Mouse (Mus musculus): Measurements from ENCODE around the gene Mical3.

DNA sequence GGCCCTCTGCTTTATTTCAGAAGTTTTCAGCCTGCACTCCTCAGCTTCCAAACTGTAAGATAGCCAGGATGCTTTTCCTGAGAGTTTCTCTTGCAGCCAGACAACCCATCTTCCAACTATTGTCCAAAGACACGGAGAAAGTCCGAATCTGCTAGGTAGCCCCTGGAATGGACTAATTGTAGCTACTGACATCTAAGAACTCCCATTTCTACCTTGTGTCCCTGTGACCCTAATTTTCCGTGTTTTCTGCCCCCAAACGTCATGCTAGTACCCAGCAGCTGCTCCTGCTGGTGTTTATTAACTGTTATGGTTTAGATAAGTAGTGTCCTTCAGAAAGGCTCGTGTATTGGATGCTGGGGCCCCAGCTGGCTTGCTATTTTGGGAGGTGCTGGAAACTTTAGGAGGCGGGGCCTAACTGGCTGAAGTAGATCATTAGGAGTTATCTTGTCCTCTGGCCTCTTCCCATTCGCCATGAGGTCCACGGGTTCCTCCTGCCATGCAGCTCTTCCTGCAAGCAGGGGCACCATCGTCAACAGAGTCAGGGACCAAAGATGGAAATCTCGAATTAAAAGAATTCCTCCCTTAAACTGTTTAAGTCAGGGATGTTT lies 19.2 kb downstream of the Mical3 start:
- TF ChIP-seq POLR2A (IDR thresholded peaks at IDR 0.05; ENCODE audit: insufficient read depth, low read depth, low read length), result peak; percentile 45; the same call in 1 of the 2 replicates
- no peak for TF ChIP-seq EP300 (IDR thresholded peaks at IDR 0.05; ENCODE audit: insufficient read depth, low read depth, low read length)
